Mouse (Mus musculus): ENCODE results near the gene Idh1.

Gene Idh1

DNA sequence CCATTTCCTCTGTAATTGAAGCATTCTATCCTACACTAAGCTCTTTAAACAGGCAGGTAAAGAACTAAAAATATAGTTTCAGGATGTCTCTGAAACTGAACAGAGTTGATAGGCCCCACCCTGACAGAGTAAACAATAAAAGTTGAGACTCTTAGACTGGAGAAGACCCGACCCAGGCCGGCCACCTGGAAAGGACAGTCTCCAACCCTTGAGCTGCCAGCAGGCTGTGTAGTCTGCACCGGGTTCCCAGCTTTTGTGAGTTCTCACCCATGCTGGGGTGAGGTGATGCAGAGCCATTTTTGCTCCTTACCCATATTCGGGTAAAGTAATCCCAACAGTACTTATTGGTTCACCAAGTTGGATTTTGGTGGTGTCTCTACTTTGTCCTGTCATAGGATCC is 10.1 kb downstream of the Idh1 start:
- DNase-seq: no peak

DNA sequence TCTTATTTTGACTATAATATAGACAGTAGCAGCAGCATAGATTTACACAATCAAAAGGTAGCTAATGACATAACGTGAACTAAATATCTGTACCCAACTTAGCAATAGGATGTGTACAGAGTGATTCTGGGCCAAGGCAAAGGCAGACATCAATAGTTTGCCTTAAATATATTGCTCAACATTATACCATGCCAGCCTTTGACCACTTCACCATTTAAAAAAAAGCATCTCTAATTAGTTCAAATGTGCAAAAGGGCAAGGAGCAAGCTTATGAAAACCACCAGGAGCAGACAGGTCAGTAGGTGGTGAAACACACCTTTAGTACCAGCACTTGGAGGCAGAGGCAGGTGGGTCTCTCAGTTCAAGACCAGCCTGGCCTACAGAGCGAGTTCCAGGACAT is 12.6 kb downstream of the Idh1 start:
- no peak for DNase-seq

DNA sequence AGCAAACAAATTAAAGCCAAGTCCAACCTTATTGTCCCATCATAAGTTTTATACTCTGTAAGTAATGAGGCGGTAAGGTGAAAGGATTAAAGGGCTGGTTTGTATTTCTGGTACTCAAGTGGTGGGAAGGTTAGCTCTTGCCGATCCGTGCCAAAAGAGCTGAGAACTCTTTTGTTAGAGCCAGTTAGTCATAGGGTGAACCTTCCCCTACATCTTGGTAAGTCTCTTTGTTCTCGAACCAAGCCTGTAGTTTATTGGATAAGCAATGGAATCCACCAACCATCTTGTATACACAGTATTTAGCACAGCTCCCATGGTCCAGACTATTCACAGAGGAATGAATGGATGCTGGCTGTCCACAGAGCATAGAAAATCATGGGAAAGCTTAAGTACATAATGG is 14.7 kb downstream of the Idh1 start:
- DNase-seq: no peak

DNA sequence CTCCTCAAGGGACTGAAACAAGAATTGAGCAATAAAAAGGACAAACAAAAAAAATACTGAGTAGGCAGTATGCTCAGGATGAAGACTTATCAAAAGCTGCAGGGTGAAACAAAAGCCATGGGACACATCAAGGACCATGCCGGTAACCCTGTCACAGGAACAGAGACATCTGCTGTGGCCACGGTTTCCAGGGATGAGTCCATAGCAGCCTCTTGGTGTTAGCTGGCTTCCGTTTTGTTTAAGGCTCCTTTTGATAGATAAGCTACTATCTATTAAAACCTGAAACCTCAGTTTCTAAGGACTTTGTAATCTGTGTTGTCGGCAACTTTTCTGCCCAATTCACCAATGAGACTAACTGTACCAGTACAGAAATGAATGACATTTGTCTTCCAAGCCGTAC is 16.4 kb downstream of the Idh1 start:
- DNase-seq: no peak

DNA sequence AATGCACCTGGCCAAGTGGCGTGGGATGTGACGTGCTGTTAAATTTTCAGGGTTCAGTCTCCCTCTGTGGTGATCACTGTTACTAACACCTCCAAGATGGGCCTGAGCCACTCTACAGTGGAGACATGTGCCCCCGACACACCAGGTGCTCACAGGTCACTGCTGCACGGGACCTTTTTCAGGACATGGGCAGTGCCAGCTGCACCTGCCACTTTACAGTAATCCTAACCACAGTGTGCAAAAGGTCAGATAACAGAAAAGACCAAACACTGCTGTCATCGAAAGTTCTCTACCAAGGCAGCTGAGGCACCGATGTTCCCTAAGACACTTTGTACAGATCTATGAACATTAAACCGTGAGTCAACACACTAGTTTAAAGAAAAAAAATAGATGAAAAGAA is 16.8 kb downstream of the Idh1 start:
- DNase-seq: no peak

DNA sequence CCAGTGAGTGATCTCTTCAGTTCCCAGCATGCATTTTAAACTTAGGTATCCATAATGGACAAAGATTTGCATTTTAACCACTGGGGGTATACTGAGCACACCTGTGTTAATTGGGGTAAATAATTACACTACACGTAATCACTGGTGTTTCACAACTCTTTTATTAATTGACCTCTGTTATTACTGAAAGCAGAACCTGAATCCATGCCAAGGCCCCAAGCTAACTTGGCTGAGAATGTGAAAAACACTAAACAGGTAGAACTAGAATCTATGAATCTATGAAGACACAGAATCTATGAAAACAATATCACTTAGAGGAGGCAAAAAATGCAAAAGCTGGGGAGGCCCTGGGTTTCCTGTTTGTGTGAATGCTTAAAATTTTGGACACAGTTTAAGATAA is 18.8 kb downstream of the Idh1 start:
- no peak for DNase-seq

DNA sequence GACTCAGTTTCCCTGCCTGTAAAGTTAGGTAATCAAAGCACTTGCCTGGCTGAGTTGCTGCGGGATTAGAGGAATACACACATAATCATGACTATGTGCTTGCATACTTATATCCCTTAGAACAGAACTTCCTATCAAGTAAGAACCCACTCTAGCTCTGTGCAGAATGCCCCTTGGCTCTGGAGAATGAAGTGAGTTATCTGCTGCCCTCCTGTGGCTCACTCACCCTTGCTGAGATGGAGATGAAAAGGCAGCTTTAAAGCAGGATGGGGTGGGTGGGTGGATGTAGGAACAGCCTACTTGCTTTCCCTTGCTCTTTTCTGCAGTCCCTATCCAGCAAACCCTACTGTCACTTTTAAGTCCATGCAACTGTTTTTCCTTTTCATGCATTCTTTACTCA is 24.1 kb downstream of the Idh1 start:
- no peak for DNase-seq

DNA sequence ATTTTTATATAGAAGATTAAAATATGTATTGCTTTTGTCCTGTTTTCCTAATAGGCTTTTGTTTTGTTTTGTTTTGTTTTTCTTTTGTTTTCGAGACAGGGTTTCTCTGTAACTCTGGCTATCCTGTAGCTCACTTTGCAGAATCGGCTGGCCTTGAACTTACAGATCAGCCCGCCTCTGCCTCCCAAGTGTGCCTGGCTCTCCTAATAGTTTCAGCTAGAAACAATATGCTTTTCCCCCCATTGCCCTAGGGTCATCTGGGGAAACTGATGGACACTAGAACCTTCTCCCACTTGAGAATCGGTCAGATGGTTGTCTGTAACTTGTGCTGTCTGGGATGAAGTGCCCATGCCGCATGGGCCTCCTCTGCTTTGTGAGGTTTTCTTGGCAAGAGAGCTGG is 30.2 kb downstream of the Idh1 start:
- no peak for DNase-seq

DNA sequence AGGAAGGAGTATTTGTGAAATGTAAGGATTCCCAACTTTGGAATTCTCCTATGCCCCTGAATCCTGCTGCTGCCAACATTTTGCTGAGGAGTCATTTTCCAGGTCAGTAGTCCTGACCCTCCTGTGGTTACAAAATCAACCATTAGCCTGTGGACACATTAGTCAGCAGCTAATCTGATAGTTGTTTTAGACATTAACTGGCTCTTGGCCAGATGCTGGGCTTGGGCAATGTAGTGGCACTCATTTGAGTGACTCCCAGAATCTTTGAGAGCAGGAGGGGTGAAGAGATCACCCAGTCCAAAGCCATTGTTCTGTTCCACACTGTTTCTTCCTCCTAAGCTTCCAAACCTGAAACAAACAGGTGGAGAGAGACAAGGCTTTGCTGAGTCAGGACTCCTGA is 31.5 kb downstream of the Idh1 start:
- DNase-seq: no peak

DNA sequence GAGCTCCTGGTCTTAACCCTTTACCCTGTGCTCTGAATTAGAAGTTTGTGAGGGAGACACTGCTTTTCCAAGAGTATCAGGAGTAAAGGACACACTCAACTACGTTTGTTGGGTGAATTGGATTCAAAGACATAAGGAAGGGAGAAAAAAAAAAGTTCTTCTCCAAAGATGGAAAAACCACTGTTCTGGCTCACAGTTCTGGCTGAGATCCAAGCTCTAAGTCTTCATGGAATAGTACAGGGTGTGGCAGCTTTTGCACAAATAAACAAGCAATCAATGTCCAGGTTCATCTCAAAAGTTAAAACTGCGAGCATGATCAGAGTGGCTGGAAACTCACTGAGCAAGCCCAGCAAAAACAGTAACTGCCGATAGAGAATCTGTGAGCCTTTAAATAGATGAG is 38.3 kb downstream of the Idh1 start:
- no peak for DNase-seq

DNA sequence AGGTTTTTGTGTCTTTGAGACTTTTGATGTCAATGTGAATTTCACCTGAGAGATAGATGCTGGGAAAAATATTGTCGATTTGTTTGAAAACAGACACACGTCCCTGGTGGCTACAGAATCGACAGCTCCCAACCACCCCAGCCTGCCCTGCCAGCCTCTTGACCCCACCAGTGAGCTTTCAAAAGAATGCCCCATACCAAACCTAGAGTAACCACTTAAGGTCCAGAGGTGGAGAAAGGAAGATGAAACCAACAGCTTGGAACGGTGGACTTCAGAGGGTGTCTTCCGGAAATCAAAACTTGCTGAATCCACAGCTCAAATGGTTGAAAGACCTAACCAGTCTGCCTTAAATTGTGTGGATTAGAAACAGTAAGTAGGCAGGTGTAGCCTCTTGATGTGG is 39.0 kb downstream of the Idh1 start:
- no peak for DNase-seq

DNA sequence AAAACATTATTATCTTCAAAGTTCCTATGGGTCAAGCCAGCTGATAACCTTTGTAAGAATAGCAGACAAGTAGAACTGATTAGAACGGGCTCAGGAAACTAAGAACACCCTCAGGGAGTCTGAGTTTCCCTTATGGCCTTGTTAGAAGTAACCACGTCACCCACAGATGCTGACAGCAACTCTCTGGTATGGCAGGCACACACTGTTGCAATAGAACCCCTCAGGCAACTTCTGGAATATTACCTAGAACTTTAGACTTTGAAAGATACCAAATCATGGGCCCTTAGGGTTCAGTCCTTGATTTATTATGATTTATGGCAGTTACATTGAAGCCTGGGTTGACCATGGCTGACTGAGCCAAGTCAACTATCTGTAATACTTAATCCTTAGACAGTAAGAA is 39.7 kb downstream of the Idh1 start:
- DNase-seq: no peak

DNA sequence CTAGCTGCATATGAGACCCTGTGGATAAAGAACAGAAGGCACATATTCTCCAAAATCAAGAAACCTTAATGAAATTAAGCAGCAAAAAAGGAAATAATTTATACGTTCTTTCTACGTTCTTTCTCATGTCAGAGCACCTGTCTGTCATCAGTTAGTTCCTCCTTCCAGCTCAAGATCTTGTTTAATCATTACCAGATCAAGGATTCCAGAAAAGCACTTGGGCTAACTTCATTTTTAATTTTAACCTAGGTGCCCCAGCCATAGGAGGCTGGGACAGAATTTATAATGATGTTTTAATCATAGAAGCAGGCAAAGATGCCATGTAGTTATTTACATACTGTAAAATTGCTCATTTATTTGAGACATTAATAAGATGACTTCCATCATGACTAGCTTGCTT is 41.5 kb downstream of the Idh1 start:
- no peak for DNase-seq

DNA sequence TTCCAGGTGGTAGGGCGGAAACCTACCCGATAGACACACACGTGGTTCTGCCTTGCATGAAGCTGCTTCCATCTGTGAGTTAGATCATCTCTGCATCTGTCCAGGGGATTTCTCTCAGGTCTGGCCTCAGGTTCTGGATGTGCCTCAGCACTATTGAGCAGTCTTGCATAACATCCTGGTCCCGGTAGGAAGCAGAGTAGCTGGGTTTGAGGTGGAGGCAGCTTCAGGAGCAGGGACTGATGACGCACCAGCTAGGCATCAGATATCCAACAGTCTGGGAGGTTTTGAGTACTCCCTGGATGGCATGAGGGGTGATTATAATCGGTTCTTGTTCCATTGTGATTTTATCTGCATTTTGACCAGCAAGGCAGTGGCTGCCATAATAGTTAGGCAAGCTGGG is 48.7 kb downstream of the Idh1 start:
- DNase-seq: no peak

DNA sequence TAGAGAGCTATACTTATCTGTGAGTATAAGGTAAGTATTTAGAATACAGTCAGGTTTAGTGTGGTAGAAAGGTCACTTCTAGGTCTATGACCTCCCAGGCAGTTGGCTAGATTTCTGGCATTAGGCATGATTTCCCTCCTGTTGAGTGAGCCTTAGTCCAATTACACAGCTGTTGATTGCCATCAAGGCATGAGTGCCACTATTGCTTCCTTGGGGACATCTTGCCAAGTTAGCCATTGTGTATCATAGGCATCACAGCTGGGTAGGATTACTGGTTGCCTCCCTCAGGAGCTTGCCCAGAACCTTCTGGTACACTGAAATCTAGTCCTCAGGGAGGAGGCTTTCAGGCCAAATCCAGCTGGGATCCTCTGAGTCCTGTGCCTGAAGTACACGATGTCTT is 53.5 kb downstream of the Idh1 start:
- DNase-seq: no peak

DNA sequence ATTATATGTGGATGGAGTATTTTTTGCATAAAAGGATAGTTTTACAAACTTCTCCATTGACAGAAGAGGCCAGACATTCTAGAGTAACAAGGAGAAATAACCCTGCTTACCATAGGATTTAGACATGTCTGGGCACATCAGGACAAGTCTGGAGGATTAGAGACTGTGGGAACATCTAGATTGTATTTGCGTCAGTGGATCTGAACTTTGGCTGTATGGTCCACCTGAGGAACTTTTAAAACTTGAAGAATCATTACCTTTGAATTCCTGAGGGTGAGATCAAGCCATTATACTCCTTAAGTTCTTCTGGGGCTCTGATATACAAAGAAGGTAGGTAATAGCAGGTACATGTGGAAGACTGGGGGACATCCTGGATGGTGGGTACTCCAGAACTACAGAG is 54.6 kb downstream of the Idh1 start:
- DNase-seq: no peak

DNA sequence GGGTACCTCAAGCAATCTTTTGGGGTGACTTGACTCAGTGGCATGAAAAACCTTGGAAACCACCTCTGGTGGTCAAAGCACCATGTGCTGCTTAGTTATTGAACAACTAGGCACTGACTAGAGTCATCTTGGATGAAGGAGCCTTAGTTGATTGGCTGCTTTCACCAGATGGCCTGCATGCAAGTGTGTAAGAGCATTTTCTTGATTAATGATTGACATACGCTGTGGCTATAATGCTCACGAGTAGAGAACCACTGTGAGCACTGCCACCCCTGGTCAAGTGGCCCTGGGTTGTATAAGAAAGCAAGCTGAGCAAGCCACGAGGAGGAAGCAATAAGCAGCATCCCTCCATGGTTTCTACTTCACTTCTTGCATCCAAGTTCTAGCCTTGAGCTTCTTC is 56.1 kb downstream of the Idh1 start:
- no peak for DNase-seq

DNA sequence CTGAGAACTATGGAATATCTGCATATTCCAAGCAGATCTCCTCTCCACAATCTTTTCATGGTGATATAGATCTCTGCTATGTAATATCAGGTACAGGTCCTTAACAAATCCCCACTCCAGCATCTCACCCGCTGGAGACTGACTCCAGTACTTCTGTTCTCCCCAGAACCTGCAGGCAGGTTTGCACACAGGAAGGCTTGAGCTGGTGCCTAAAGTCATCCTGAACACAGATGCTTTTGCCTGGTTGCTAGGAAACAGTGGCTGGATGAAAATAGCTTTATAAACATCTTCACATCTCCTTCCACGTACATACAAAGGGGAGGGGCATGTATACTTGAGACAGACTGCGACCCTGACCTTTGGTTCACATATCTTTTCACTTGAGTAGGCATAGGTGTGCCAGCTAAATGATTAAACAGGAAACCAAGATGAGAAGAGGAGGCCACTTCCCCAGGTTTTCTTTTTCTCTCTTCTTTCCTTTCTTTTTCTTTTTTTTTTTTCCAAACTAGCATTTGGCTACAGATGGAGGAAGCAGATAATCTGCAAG is 56.6 kb downstream of the Idh1 start:
- DNase-seq: no peak

DNA sequence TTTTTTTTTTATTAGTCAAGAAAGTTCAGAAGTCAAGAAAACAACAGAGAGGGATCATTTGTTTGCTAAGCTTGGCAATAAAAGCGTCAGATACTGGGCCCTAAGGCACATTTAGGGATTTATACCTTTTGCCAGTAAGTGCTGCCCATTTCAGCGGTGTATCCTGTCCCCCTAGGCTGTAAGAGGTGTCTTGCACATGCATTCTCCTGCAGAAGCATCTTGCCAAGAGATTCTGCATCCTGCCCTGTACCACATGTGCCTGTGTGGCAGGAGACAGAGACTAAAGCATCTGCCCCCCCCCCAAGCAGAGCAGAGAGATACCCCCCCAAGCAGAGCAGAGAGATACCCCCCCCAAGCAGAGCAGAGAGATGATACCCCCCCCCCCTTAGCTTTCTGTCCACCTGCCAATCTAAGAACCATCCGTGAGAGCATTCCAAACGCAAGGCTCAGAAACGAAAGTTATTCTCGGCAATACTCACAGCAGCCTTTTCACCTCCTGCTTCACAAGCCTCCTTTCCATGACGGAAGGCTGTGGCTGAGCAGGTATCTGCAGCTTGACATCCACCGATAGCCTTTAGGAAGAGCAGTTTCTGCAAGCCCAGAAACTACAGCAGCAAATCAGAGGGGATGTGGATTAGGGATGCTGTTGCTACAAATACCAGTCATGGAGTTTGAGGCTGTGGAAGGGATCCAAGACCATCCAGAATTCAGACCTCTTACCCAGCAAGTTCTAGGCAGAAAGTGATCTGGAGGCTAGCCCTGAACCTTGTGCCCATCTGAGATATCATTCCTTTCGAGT is 63.5 kb downstream of the Idh1 start, which contains the start of gene D630023F18Rik:
Gene D630023F18Rik, minus strand, starts transcription at position 641 of the 799 bp plus-strand sequence.
- no peak for DNase-seq

DNA sequence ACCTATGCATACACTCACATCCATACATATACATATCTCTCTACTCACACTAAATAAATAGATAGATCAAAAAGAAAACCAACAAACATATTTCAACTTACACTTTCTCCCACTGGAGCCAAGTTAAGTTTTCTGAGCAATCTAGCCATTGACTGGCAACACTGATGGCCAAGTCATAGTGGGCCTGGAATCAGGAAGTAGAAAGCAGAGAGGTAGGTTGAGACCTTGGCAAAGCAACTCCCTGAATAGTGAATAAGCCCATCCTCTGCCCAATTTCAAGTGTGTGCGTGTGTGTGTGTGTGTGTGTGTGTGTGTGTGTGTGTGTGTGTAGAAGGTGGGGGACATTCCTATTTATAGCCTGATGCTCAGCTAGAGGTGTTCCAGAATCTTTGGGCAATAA is 66.9 kb downstream of the Idh1 start, which contains the start of gene Gm28845:
Gene Gm28845, minus strand, starts transcription at position 121 of the 400 bp plus-strand sequence.
- no peak for DNase-seq

DNA sequence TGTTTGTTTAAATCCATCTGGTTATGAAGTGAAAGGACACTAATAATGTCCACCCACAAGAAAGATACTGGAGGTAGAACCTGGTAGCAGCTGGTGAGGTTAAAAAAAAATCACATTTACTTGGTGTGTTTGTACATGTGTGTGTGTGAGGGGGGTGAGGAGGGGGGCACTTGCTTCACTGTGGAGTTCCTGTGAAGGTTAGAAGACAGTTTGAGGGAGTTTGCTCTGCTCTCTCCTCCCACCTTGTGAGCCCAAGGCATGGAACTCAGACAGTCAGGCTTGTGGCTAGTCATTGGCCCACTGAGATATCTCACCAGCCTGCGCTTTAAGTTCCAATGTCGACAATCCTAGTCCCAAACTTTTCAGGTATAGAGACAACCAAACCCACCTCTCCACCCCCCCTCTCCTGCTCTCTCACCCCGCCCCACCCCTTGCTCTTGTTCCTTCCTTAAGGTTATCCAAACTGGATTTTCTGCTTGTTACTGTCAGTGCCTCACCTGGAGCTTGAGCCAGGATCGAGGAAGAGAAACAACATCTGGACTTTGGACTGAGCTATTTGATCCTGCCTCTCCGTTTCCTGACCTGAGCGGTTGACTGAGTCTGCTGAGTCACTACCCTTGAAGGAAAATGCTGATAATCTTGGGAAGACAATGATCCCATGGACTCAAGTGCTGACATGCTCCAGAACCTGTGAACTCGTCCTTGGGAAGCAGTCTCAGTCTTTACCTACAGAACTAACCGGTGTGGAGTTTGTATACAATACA is 68.0 kb downstream of the Idh1 start:
- no peak for DNase-seq

DNA sequence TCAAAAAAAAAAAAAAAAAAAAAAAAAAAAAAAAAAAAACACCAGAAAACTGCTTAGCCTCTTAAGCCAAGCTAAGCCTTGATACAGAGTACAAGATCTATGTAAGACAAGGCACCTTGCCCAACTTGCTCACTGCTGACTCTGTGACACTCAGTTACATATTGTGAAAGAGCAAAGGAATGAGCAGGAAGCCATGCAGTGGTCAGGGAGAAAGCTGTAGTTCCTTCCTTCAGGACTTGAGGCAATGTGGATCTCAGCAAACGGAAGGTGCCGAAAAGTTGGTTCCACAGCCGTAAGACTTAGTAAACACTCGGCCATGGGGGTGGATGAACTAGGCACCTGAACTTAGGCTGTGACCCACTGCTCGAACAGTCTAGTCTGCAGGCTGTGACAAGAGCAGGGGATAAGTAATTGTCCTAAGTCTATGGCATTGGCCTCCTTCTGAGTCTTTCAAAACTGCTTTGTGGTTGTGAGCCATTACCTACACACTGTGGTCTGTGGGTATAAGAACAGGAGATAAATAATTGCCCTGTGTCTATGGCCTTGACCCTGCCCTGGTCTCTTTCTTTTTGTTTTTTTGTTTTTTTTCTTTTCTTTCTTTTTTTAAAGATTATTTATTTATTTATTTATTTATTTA is 72.6 kb downstream of the Idh1 start:
- no peak for DNase-seq

DNA sequence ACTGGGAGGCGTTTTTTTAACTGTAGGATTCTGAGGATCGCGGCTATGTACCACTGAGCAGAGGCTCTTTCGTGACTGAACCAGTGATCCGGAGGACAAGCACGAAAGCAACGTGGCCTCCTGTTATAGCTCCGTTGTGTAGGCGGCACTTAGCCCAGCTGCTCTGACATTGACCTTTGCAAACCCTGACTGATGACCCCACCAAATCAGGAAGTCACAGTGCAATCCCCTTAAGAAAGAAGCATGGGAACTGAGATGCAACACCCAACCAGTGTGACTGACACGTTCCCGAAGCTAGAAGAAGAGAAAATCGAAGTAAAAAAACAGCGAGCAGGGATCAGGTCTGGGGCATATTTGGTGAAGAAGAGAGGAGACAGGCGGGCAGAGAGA is 73.5 kb downstream of the Idh1 start:
- no peak for DNase-seq
